Mouse (Mus musculus) liver, postnatal 0 days (tissue): ENCODE data around the gene Utp15. TPM values are rescaled to one million over a fixed set of nuclear protein-coding genes. Genes with fewer than 3 reads are reported as not detected.

Experiments
- ATAC-seq: fragments of 200-750 bp; cut with Nextera tagmentation; 2 replicates; pipeline ENCODE4 v1.8.0; 2017; ENCODE audit warnings: mild to moderate bottlenecking, moderate library complexity
- DNase-seq: peaks from one replicate; pipeline ENCODE4 v3.0.0-alpha.2; 2016
- H3K27ac ChIP-seq: fragments of 300-500 bp; sonication (generic); 2 replicates; pipeline ENCODE4 v1.5.1; 2014; ENCODE audit warnings: antibody characterized with exemption, moderate library complexity, mild to moderate bottlenecking, low read depth
- H3K27me3 ChIP-seq: fragments of 300-500 bp; sonication (generic); 2 replicates; pipeline ENCODE4 v1.6.1; 2014; ENCODE audit warnings: low read length, control low read depth, mixed read lengths; ENCODE audit not compliant: insufficient read depth
- H3K36me3 ChIP-seq: fragments of 300-500 bp; sonication (generic); replicated peaks from 2 replicates; pipeline ENCODE4 v1.6.1; 2014; ENCODE audit warnings: mild to moderate bottlenecking, control low read depth, low read length, moderate library complexity, mixed read lengths; ENCODE audit not compliant: insufficient read depth
- H3K4me1 ChIP-seq: fragments of 300-500 bp; sonication (generic); 2 replicates; pipeline ENCODE4 v1.6.1; 2014; ENCODE audit warnings: antibody characterized with exemption, mild to moderate bottlenecking, control low read depth; ENCODE audit not compliant: insufficient read depth
- H3K4me2 ChIP-seq: fragments of 300-500 bp; sonication (generic); 2 replicates; pipeline ENCODE4 v1.6.1; 2014; ENCODE audit warnings: low read depth, mild to moderate bottlenecking, low read length, moderate library complexity, mixed read lengths
- H3K4me3 ChIP-seq: fragments of 300-500 bp; sonication (generic); 2 replicates; pipeline ENCODE4 v1.5.1; 2014; ENCODE audit warnings: low read depth, low read length
- H3K9ac ChIP-seq: fragments of 300-500 bp; sonication (generic); replicated peaks from 2 replicates; pipeline ENCODE4 v1.6.1; 2014; ENCODE audit warnings: mild to moderate bottlenecking, moderate library complexity
- H3K9me3 ChIP-seq: fragments of 300-500 bp; sonication (generic); 2 replicates; pipeline ENCODE4 v1.6.1; 2016; ENCODE audit warnings: mild to moderate bottlenecking, control low read depth, low read length, mixed read lengths
- CTCF ChIP-seq: sonication (generic); IDR thresholded peaks from 2 replicates; pipeline ENCODE4 v1.5.1; 2016; ENCODE audit warnings: antibody characterized with exemption, low read depth
- EP300 ChIP-seq: IDR thresholded peaks from 2 replicates; pipeline ENCODE4 v1.6.1; 2016; ENCODE audit warnings: antibody characterized with exemption, low read depth, mild to moderate bottlenecking
- WGBS: fragments of 180-500 bp; shearing (Covaris S2); extraction: QIAGEN DNeasy Blood & Tissue Kit; methylation state at CpG from one replicate; pipeline ENCODE4 v1.1.7; 2014; ENCODE audit not compliant: insufficient replicate concordance; 5-methylcytosine and 5-hydroxymethylcytosine counted together
- polyA plus RNA-seq: library from polyadenylated mRNA; unstranded; fragments of >200 nt; fragmentation: Nextera tagmentation; extraction: Ambion mirVana; gene quantifications from 2 replicates; pipeline ENCODE4 v1.2.1, GENCODE M21; 2015

Utp15 gene
- polyA plus RNA-seq, 1 experiment from 2014 or later = 7.5 TPM

DNA sequence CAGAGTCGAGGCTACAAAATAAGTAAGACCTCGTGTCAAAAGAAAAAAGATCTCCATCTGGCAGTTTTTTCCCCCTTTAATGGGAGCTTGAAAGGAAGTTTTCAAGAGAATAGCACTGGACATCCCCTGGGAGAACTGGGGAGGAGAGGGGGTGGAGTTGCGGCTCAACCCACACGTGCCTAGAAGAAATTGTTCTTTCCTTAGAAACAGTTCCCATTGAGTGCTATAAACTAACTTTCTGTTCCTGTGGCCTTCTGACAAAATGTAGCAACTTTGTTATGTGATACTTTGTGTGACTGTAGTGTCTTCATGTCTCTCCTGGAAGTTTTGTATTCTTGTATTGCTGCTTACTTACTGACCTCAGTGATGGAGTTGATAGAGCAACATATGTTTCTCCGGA, 1.3 kb upstream of the Utp15 start:
- peak overlapping the region; percentile 91 for H3K9ac ChIP-seq
- H3K27me3 ChIP-seq = no peaks in the 10 kb centered on the region
- H3K9me3 ChIP-seq = no peaks in the 10 kb centered on the region
- H3K4me3 ChIP-seq = peak overlapping the region; percentile 74
- ATAC-seq = no peak
- H3K27ac ChIP-seq = no peak overlapping the region
- TF ChIP-seq EP300 = no peak
- no peak for TF ChIP-seq CTCF
- WGBS = 22% methylated on average over 5 of the region's 5 CpGs
- DNase-seq = no peak
- H3K36me3 ChIP-seq = peaks cover 19% of the 10 kb centered on the region
- peak overlapping the region; percentile 91 for H3K4me2 ChIP-seq
- peaks cover 17% of the 10 kb centered on the region for H3K4me1 ChIP-seq

DNA sequence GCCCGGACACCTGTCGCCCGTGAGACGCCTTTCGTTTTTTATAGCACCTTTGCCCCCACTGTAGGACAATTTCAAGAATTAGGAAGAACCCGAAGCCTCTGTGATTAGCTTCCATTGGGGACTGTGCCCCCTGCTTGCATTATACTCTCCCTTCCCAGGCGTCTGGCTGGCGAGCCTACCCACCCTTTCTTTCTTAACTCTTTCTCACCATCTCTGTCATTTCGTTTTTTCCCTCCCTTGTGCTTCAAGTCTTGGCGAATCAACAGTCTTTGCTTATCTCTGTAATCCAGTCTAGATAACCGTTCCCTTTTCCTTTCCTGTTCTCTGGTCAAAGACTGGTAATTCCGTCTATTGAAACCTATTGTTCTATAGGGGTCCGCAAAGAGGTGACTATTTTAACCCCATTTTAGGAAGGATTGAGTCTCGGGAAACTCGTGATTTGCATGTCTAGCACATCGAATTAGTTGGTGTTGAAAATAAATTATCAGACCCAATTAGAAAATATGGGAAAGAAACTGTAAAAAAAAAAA, 682 bp upstream of the Utp15 start:
- Histone ChIP-seq H3K27ac (peak overlapping the region; percentile 96), H3K4me3 (peak overlapping the region; percentile 74), H3K4me1 (peaks cover 17% of the 10 kb centered on the region), H3K9me3 (no peaks in the 10 kb centered on the region), H3K4me2 (peak overlapping the region; percentile 91), H3K9ac (peak overlapping the region; percentile 91), H3K27me3 (no peaks in the 10 kb centered on the region), H3K36me3 (peaks cover 22% of the 10 kb centered on the region)
- no peak for ATAC-seq
- no peak for DNase-seq
- 1% methylated on average over 16 of the region's 16 CpGs for WGBS
- TF ChIP-seq EP300 (no peak), CTCF (no peak)

DNA sequence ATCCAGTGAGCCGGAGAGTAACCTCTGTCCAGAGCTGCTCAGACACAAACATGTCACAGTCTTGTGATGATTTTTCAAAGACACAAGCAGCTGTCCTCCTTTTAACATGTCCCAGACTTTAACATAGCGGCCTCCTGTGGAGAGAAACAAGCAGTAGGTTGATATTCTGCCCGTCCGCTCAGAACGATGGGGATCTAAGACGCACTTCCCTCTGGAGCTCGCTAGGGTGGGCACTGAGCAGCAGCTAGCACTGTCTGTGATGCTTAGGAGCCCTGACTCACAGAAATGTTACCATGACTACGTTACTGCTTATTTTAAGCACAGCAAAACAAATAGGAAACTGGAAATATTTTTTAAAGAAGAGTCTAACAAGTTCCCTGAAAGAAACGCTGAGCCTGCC, 7.9 kb downstream of the Utp15 start:
- ATAC-seq (no peak), DNase-seq (no peak)
- WGBS = 81% methylated on average over 9 of the region's 9 CpGs
- Histone ChIP-seq H3K9ac (no peak overlapping the region), H3K27me3 (no peaks in the 10 kb centered on the region), H3K36me3 (peaks cover 69% of the 10 kb centered on the region), H3K27ac (no peak overlapping the region), H3K4me3 (no peak overlapping the region), H3K9me3 (no peaks in the 10 kb centered on the region), H3K4me2 (no peak overlapping the region), H3K4me1 (no peaks in the 10 kb centered on the region)
- TF ChIP-seq CTCF (0 out of 2 replicates have a peak, but pooled peaks have one; percentile 7), EP300 (no peak)

DNA sequence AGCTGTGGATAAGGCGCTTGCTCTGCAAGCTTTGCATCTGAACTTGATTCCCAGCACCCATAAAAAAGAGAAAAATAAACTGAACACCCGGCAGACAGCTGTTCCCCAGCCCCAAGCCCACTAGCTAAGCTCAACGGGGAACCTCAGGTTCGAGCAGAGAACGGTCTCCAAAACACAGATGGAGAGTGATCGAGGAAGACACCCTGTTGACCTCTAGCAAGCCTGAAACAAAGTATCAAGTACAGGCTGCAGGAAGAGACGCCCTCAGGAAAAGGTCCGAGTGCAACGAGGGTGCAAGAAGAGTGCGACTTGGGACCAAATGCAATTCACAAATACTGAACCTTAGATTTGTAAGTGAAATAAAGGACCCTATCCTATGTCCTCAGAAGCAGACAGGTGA, 13.2 kb downstream of the Utp15 start:
- DNase-seq (no peak), ATAC-seq (no peak)
- H3K4me1 ChIP-seq = no peaks in the 10 kb centered on the region
- H3K27me3 ChIP-seq = no peaks in the 10 kb centered on the region
- no peaks in the 10 kb centered on the region for H3K9me3 ChIP-seq
- 87% methylated on average over 10 of the region's 10 CpGs for WGBS
- TF ChIP-seq EP300 = no peak
- TF ChIP-seq CTCF = no peak
- no peak overlapping the region for H3K4me2 ChIP-seq
- no peak overlapping the region for H3K9ac ChIP-seq
- H3K4me3 ChIP-seq = no peak overlapping the region
- H3K36me3 ChIP-seq = peaks cover 60% of the 10 kb centered on the region
- no peak overlapping the region for H3K27ac ChIP-seq

DNA sequence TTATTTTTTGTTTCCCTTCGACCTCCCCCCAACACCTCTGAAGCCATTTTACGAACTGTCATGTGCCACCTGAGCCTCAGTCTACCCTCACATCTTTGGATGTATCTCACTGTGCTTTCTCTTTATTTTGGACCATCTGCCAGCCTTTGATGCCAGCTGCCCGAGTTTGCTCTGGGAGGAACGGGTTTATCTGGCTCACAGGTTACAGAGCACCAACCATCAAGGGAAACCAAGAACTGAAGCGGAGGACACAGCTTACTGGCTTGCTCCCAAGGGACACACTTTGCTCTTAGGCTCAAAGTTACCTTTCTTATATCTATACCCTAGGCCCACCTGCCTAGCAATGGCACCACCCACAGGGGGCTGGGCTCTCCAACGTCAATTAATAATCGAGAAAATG, 17.5 kb downstream of the Utp15 start:
- Histone ChIP-seq H3K27me3 (no peaks in the 10 kb centered on the region), H3K36me3 (peaks cover 28% of the 10 kb centered on the region), H3K9ac (no peak overlapping the region), H3K9me3 (no peaks in the 10 kb centered on the region), H3K27ac (no peak overlapping the region), H3K4me1 (no peaks in the 10 kb centered on the region), H3K4me3 (no peak overlapping the region), H3K4me2 (no peak overlapping the region)
- ATAC-seq (no peak), DNase-seq (no peak)
- WGBS = 69% methylated on average over 7 of the region's 7 CpGs
- TF ChIP-seq EP300 (no peak), CTCF (no peak)

DNA sequence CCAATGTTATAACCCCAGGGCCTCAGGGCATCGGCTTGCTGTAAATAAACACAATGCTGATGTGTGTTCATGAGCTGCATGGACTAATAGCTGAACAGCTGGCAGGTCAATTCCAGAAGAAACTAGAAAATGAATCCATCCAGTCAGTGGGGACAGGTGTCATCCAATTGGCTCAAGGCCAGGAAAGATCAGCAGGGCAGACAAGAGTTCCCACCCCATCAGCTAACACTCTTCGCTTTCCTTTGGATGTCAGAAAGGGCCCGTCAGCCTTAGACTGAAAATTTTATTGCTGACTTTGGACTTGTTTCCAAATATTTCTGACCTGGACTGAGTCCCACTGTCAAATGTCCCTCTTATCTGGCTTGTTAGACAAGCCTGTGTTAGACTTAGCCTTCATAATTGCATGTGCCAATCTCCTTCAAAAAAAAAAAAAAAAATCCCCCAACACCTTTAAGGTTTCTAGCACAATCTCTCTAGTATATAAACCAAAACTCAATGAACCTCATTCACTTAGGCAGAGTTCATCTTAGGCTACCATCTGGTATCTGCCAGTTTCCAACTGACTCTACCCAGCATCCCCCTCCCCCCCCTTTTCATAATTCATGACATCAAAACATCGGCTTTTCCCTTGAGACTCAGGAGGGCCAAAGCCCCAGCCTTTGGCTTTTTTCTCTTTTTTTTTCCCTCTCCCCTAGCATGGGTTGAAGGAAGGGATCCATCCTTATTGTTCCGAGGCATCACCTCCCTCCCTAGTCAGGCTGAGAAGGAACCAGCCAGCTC, 18.1 kb downstream of the Utp15 start:
- H3K9ac ChIP-seq = no peak overlapping the region
- H3K4me2 ChIP-seq = no peak overlapping the region
- DNase-seq (no peak), ATAC-seq (no peak)
- no peaks in the 10 kb centered on the region for H3K27me3 ChIP-seq
- H3K27ac ChIP-seq = no peak overlapping the region
- no peak for TF ChIP-seq CTCF
- TF ChIP-seq EP300 = no peak
- no peaks in the 10 kb centered on the region for H3K4me1 ChIP-seq
- H3K36me3 ChIP-seq = peaks cover 22% of the 10 kb centered on the region; the same call in 1 of the 2 replicates
- H3K9me3 ChIP-seq = no peaks in the 10 kb centered on the region
- H3K4me3 ChIP-seq = no peak overlapping the region
- 58% methylated on average over 5 of the region's 5 CpGs for WGBS
